Mouse (Mus musculus) adrenal gland, adult 2 months (tissue): ENCODE data around the gene Slc39a13. TPM values are rescaled to one million over a fixed set of nuclear protein-coding genes. Genes with fewer than 3 reads are reported as not detected.
"Not testable (repeated sequence)": the region's sequence is repeated elsewhere in the genome, so short reads cannot be mapped to it uniquely, and the experiment has no call there.

Source experiments
- DNase-seq: peaks from one replicate; pipeline ENCODE4 v3.0.0; 2021
- long read RNA-seq: library from polyadenylated mRNA; stranded (forward); transcript quantifications from one replicate; pipeline ENCODE4 v2.0.0, GENCODE M21; 2021
- polyA plus RNA-seq: library from polyadenylated mRNA; depleted of rRNA; stranded (reverse); fragments of >200 nt; gene quantifications from 2 replicates; pipeline ENCODE4 v1.2.3, GENCODE M21; 2012; rRNA removed
- total RNA-seq, 2 experiments: library from RNA; stranded (reverse); gene quantifications; 2 replicates each; pipeline ENCODE4 v1.2.3; 2021

Slc39a13 gene
- total RNA-seq (10 to 100 TPM; 27.7 to 36.7 TPM), polyA plus RNA-seq (60.4 and 66.7 TPM in 2 replicates)
- long read RNA-seq, transcript Slc39a13-201 (10 exons, 2,469 nt), result major isoform, 30 of 51 reads
- long read RNA-seq, transcript Slc39a13-203 (10 exons, 1,291 nt), result minor isoform, 7 of 51 reads
- long read RNA-seq, partial matches to known transcripts, result 2 of 51 reads
- long read RNA-seq, other reads (novel, unspliced or antisense), result 12 of 51 reads

- peak; percentile 98 for DNase-seq
Measured at GRCm38 (mm10) chr2:91070076-91070800, at the start of gene Slc39a13. Slc39a13 (minus strand) TSS chr2:91070417.

DNA sequence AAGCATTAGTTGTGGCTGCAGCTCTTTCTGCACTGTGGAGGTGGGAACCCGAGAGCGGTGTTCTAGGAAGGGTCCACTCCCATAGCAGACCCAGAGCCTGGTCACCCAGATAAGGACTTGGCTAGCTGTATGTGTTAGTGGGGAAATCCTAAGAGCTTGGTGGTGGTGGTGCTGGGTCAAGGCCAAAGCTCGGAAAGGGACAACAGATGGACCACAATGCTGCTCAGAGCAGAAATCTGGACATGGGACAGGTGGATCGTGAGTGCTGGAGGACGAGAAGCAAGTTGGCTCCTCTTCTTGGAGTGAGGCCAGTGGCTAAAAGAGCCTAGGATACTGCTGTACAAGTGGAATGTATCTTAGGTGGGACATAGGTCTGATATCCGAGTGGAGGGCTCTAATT, 49.3 kb upstream of the Slc39a13 start:
- DNase-seq, result no peak

GRCm38 (mm10) chr2:91119061-91119460, 48.8 kb upstream of the Slc39a13 start:
- DNase-seq, result no peak

DNA sequence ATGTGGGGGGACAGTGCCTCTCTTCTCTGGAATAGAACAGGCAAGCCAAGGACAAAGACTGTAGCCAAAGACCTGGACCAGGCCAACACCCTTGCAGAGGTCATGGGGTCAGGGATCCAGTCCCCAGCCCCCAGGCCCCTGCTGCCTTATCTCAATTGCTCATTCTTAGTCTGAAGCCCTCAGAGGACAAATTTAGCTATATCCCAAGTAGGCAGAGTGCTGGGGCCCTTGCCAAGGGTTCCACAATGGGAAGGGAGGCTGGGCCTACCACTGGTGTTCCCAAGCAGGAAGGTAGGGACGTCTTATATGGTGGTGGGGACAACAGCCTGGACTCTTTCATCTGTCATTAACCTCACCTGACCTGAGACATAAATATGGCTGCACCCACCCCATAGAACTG, 48.4 kb upstream of the Slc39a13 start:
- no peak for DNase-seq

DNA sequence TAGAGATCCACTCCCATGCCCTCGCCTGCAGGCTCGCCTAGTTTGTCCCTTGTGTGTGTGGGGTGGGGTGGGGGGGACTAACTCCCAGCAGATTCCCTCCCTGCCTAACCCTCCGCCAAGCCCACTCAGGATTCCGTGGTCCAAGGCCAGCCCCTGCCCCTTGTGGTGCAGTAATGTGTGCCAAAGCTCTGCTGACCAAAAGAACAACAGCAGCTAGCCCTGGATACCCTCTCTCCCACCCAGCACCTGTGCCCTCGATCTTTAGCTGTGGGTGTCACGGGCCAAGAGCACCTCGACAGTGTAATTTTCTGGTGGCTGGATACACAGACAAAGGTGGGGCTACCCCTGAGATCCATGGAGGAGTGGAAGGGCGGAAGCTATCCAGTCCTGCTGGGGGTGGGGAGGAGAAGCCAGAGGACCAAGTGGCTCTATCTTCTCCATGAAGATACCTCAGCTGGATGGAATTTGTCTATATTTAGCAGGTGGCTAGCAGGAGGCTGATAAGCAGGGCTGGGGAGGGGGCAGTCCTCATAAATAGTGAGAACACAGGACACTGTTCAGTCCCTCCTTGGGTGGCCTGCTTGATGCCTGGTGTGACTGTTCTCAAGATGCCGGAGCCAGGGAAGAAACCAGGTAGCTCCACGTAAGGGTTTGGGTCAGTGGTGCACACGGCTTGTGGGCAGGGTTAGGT, 47.5 kb upstream of the Slc39a13 start, which contains the start of gene Mybpc3:
Gene Mybpc3, plus strand, starts transcription at position 560 of the 691 bp plus-strand sequence.
- DNase-seq, result no peak

DNA sequence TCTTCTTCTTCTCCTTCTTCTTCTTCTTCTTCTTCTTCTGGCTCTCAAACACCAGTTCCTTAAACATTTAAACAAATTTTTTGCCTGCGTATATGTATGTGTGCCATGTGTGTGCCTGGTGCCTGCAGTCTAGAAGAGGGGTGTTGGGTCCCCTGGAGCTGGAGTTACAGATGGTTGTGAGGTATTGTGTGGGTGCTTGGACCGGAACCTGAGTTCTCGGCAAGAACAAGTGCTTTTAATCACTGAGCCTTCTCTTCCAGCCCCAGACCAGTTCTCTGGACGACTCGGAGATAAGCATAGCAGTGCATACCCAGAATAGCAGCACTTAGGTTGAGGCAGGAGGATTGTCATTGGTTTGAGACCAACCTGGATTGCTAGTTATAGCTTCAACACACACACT, 46.6 kb upstream of the Slc39a13 start:
- DNase-seq, result no peak

- DNase-seq, result no peak
Measured at GRCm38 (mm10) chr2:91115578-91115970, 45.4 kb upstream of the Slc39a13 start.

DNA sequence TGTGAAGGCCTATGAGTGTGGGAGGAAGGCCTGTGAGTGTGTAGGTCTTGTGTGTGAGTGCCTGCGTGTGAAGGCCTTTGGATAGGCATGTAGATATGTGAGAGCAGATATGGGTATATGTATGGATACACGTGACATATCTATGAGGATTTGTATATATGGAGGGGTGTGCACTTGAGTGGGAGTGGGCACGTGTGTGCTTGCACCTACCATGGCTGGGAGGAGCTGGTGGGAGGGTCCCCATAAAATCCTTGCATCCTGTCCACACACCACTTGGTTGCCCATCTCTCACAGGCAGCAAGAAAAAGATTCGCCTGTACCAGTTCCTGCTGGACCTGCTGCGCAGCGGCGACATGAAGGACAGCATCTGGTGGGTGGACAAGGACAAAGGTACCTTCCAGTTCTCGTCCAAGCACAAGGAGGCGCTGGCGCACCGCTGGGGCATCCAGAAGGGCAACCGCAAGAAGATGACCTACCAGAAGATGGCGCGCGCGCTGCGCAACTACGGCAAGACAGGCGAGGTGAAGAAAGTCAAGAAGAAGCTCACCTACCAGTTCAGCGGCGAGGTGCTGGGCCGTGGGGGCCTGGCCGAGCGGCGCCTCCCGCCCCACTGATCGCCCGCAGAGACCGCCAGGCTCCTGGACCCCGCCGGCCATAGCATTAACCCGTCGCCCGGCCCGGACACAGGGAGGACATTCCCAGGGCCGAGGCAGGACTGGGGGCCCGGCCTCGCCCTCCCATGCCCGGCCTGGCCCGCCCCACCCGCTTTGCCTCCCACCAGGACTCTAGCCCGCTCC, 44.8 kb upstream of the Slc39a13 start:
- peak; percentile 96 for DNase-seq

GRCm38 (mm10) chr2:91113852-91114251, 43.6 kb upstream of the Slc39a13 start:
- no peak for DNase-seq

GRCm38 (mm10) chr2:91113334-91113733, 43.1 kb upstream of the Slc39a13 start:
- no peak for DNase-seq

GRCm38 (mm10) chr2:91112491-91112890, 42.3 kb upstream of the Slc39a13 start:
- no peak for DNase-seq

- DNase-seq, result not testable (repeated sequence)
Measured at GRCm38 (mm10) chr2:91111832-91112231, 41.6 kb upstream of the Slc39a13 start.

- no peak for DNase-seq
Measured at GRCm38 (mm10) chr2:91110429-91110828, 40.2 kb upstream of the Slc39a13 start.

- DNase-seq, result peak; percentile 33
Measured at GRCm38 (mm10) chr2:91109807-91110385, 39.7 kb upstream of the Slc39a13 start.

DNA sequence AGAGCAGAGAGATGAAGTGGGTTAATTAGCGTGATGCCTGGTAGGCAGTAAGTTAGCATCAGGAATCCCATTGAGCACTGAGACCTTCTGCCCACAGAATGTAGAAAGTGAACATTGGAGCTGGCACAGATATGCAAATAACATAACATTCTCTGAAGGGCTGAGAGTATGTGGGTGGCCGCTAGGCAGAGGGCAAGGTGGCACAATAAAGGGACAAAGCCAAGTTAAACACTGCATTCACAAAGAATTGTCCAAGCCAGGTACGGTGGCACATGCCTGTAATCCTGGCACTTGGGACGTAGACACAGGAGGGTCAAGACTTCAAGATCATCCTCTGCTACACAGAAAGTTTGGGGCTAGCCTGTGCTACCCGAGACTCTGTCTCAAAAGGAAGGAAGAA, 39.0 kb upstream of the Slc39a13 start:
- no peak for DNase-seq

GRCm38 (mm10) chr2:91108156-91108555, 37.9 kb upstream of the Slc39a13 start:
- DNase-seq, result no peak

DNA sequence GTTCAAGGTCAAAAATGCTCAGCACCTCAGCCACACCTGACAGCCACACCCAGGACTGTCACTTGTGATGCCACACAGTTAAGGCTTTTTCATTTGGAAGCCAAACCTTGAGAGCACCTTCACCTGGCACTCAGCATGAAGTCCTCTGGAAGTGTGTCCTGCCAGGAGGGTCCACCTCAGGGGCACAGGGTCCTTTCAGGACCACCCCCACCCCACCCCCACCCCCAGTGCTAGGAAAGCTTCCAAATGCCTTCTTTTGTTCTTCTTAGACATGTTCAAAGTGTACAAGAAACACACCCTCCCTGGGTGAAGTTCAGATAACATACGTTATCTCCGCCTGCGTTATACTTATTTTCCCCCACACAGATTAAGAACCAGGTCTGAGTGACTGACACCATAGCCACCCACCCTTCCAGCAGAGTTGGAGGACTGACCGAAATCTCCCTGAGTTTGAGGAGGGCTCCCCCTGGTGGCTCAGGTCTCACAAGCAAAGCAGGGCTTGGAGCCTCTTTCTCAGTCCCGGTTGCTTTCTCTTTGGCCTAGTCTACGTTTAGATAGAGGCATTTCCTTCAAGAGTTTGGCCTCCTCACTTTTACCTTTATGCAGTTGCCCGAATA, 31.0 kb upstream of the Slc39a13 start:
- DNase-seq, result peak; percentile 89

DNA sequence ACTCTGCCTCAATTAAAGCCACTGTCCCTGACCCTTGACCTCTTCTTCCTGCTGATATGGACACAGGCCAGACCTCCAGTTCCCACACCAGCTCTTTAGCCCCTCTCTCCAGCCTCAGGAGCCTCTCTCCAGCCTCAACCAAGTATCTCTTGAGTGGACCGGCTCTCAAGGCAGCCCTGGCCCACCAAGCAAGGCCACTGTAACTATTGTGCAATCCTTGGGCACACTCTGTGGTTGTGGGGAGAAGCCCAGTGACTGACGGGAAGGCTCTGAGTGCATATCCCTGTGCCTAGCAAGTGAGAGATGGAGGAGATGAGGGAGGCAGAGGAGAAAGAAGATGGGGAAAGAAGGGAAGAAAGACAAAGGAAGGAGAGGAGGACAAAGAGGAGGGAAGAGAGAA, 27.9 kb upstream of the Slc39a13 start:
- peak; percentile 73 for DNase-seq

DNA sequence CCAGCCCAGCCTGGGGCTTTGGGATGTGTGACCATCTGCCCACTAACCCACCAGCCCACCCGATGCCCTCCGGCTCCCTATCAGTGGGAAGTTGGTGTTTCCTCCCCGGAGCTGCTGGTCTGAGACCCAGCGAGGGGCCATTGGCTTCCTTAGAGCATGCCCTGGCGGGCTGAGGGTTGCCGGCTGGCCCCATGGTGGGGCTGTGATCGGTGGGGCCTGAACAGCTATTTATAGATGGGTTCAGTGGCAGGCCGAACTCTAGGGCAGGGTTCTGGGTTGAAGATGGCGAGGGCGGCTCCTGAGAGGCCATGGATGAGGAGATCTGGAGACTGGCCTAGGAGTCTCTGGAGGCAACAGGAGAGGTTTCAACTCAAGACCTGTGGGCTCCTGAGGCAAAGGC, 26.8 kb upstream of the Slc39a13 start:
- DNase-seq, result no peak

DNA sequence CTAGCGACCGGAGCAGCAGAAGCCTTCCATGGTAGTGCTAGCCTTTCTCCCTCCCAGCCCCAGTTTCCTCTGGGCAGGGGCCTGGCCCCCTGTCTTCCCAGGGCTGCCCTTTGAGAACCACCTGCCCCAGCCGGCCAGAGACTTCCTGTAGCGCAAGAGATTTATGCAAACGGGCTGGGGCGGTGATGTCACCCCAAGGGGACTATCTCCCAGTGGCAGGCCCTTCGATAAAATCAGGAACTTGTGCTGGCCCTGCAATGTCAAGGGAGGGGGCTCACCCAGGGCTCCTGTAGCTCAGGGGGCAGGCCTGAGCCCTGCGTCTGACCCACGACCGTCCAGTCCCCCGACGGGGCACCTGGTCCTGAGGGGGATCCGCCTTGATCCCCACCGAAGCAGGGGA, 26.3 kb upstream of the Slc39a13 start:
- DNase-seq, result peak; percentile 28

DNA sequence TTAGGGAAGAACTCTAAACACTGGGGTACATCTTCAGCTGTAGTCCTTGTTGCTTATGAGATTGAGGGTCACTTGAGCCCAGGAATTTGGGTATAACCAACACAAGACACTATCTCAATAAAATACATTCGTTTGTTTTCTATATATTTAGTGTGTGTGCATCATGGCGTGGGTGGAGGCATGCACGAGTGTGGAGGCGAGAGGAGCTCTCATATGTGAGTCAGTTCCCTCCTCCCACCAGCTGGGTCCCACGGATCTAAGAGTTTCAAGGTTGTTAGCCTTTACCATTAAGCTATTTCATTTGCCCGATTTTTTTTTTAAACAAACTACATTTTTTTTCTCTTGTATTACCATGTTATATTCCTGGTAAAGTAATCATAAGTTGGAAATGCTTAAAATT, 20.6 kb upstream of the Slc39a13 start:
- DNase-seq, result no peak
